Mouse (Mus musculus) liver, embryonic 12.5 days (tissue): ENCODE measurements around the gene Hnf1b. TPM values are rescaled to one million over a fixed set of nuclear protein-coding genes. Genes with fewer than 3 reads are reported as not detected.

Experiments
- ATAC-seq: fragments of 200-750 bp; cut with Nextera tagmentation; 2 replicates; pipeline ENCODE4 v1.8.0; 2017; ENCODE audit warnings: moderate number of reproducible peaks, mild to moderate bottlenecking, moderate library complexity
- H3K27ac ChIP-seq: fragments of 300-500 bp; sonication (generic); 2 replicates; pipeline ENCODE4 v1.5.1; 2016; ENCODE audit warnings: mild to moderate bottlenecking
- H3K27me3 ChIP-seq: fragments of 300-500 bp; sonication (generic); replicated peaks from 2 replicates; pipeline ENCODE4 v1.6.1; 2016; ENCODE audit warnings: mild to moderate bottlenecking, moderate library complexity
- H3K36me3 ChIP-seq: fragments of 300-500 bp; sonication (generic); 2 replicates; pipeline ENCODE4 v1.6.1; 2016; ENCODE audit warnings: mild to moderate bottlenecking, moderate library complexity
- H3K4me1 ChIP-seq: fragments of 300-500 bp; sonication (generic); 2 replicates; pipeline ENCODE4 v1.6.1; 2016
- H3K4me2 ChIP-seq: fragments of 300-500 bp; sonication (generic); 2 replicates; pipeline ENCODE4 v1.6.1; 2016; ENCODE audit warnings: mild to moderate bottlenecking, moderate library complexity
- H3K4me3 ChIP-seq: fragments of 300-500 bp; sonication (generic); 2 replicates; pipeline ENCODE4 v1.5.1; 2016; ENCODE audit warnings: mild to moderate bottlenecking, moderate library complexity
- H3K9ac ChIP-seq: fragments of 300-500 bp; sonication (generic); 2 replicates; pipeline ENCODE4 v1.6.1; 2016; ENCODE audit warnings: mild to moderate bottlenecking, moderate library complexity
- H3K9me3 ChIP-seq: fragments of 300-500 bp; sonication (generic); replicated peaks from 2 replicates; pipeline ENCODE4 v1.6.1; 2016; ENCODE audit warnings: mild to moderate bottlenecking, moderate library complexity
- WGBS: fragments of 180-500 bp; shearing (Covaris S2); methylation state at CpG from one replicate; pipeline ENCODE4 v1.1.7; 2016; ENCODE audit not compliant: insufficient replicate concordance; 5-methylcytosine and 5-hydroxymethylcytosine counted together
- polyA plus RNA-seq: library from polyadenylated mRNA; unstranded; fragments of >200 nt; fragmentation: Nextera tagmentation; extraction: Ambion mirVana; gene quantifications from 2 replicates; pipeline ENCODE4 v1.2.1, GENCODE M21; 2016

The Hnf1b gene
- polyA plus RNA-seq, 1 experiment from 2014 or later = 2.2 TPM

- WGBS = 50% methylated on average over 7 of the region's 7 CpGs
- no peak overlapping the region for H3K4me3 ChIP-seq
- H3K36me3 ChIP-seq = no peaks in the 10 kb centered on the region
- H3K27me3 ChIP-seq = peaks cover 6% of the 10 kb centered on the region; the same call in 1 of the 2 replicates
- no peaks in the 10 kb centered on the region for H3K4me1 ChIP-seq
- H3K9ac ChIP-seq = no peak overlapping the region
- no peak overlapping the region for H3K4me2 ChIP-seq
- ATAC-seq = no peak
- H3K27ac ChIP-seq = no peak overlapping the region
- no peaks in the 10 kb centered on the region for H3K9me3 ChIP-seq
Measured at GRCm38 (mm10) chr11:83908376-83908775, 58.5 kb downstream of the Hnf1b start.

- H3K9me3 ChIP-seq = no peaks in the 10 kb centered on the region
- H3K4me1 ChIP-seq = peaks cover 4% of the 10 kb centered on the region; the same call in 1 of the 2 replicates
- H3K9ac ChIP-seq = no peak overlapping the region
- no peak overlapping the region for H3K4me2 ChIP-seq
- H3K27ac ChIP-seq = no peak overlapping the region
- 37% methylated on average over 8 of the region's 8 CpGs for WGBS
- no peaks in the 10 kb centered on the region for H3K36me3 ChIP-seq
- 0 out of 2 replicates have a peak, but pooled peaks cover 2% of the 10 kb centered on the region for H3K27me3 ChIP-seq
- no peak overlapping the region for H3K4me3 ChIP-seq
- ATAC-seq = no peak
Measured at GRCm38 (mm10) chr11:83913824-83914311, 64.0 kb downstream of the Hnf1b start.

- H3K27ac ChIP-seq = no peak overlapping the region
- 42% methylated on average over 4 of the region's 4 CpGs for WGBS
- ATAC-seq = no peak
Measured at GRCm38 (mm10) chr11:83914501-83914900, 64.6 kb downstream of the Hnf1b start.

GRCm38 (mm10) chr11:83922600-83922999 is 72.7 kb downstream of the Hnf1b start:
- 61% methylated on average over 2 of the region's 2 CpGs for WGBS
- Histone ChIP-seq H3K4me3 (no peak overlapping the region), H3K9ac (no peak overlapping the region), H3K9me3 (no peaks in the 10 kb centered on the region), H3K27me3 (0 out of 2 replicates have a peak, but pooled peaks cover 2% of the 10 kb centered on the region), H3K36me3 (no peaks in the 10 kb centered on the region), H3K4me2 (no peak overlapping the region), H3K27ac (no peak overlapping the region), H3K4me1 (no peaks in the 10 kb centered on the region)
- no peak for ATAC-seq

More at GRCm38 (mm10) chr11:83914501-83914900, 64.6 kb downstream of the Hnf1b start:
- H3K4me3 ChIP-seq = no peak overlapping the region
- no peak overlapping the region for H3K4me2 ChIP-seq
- no peaks in the 10 kb centered on the region for H3K36me3 ChIP-seq
- H3K9ac ChIP-seq = no peak overlapping the region
- no peaks in the 10 kb centered on the region for H3K9me3 ChIP-seq
- H3K27me3 ChIP-seq = 0 out of 2 replicates have a peak, but pooled peaks cover 2% of the 10 kb centered on the region
- H3K4me1 ChIP-seq = peaks cover 4% of the 10 kb centered on the region; the same call in 1 of the 2 replicates

- H3K9ac ChIP-seq = no peak overlapping the region
- no peak for ATAC-seq
- no peak overlapping the region for H3K27ac ChIP-seq
- no peaks in the 10 kb centered on the region for H3K36me3 ChIP-seq
- H3K4me3 ChIP-seq = no peak overlapping the region
- H3K4me2 ChIP-seq = no peak overlapping the region
- H3K4me1 ChIP-seq = no peaks in the 10 kb centered on the region
- no peaks in the 10 kb centered on the region for H3K9me3 ChIP-seq
- WGBS = 44% methylated on average over 3 of the region's 3 CpGs
- no peaks in the 10 kb centered on the region for H3K27me3 ChIP-seq
Measured at GRCm38 (mm10) chr11:83927097-83927496, 77.2 kb downstream of the Hnf1b start.

GRCm38 (mm10) chr11:83932506-83933106 is 82.7 kb downstream of the Hnf1b start:
- ATAC-seq = no peak
- Histone ChIP-seq H3K9me3 (no peaks in the 10 kb centered on the region), H3K4me1 (peaks cover 3% of the 10 kb centered on the region; the same call in 1 of the 2 replicates), H3K27ac (no peak overlapping the region), H3K9ac (no peak overlapping the region), H3K27me3 (peaks cover 10% of the 10 kb centered on the region; the same call in 1 of the 2 replicates), H3K4me3 (no peak overlapping the region), H3K4me2 (no peak overlapping the region), H3K36me3 (no peaks in the 10 kb centered on the region)
- WGBS = 54% methylated on average over 10 of the region's 10 CpGs

GRCm38 (mm10) chr11:83933376-83933775 is 83.5 kb downstream of the Hnf1b start:
- no peak overlapping the region for H3K4me3 ChIP-seq
- H3K4me1 ChIP-seq = peaks cover 3% of the 10 kb centered on the region; the same call in 1 of the 2 replicates
- WGBS = 80% methylated on average over 4 of the region's 4 CpGs
- H3K4me2 ChIP-seq = no peak overlapping the region
- H3K9me3 ChIP-seq = no peaks in the 10 kb centered on the region
- H3K27me3 ChIP-seq = peaks cover 10% of the 10 kb centered on the region; the same call in 1 of the 2 replicates
- ATAC-seq = no peak
- no peaks in the 10 kb centered on the region for H3K36me3 ChIP-seq
- no peak overlapping the region for H3K9ac ChIP-seq
- H3K27ac ChIP-seq = no peak overlapping the region; the same call in 1 of the 2 replicates

- Histone ChIP-seq H3K4me1 (peaks cover 3% of the 10 kb centered on the region; the same call in 1 of the 2 replicates), H3K4me3 (no peak overlapping the region), H3K9me3 (no peaks in the 10 kb centered on the region), H3K27ac (no peak overlapping the region), H3K27me3 (peaks cover 25% of the 10 kb centered on the region; the same call in 1 of the 2 replicates), H3K9ac (no peak overlapping the region), H3K36me3 (no peaks in the 10 kb centered on the region), H3K4me2 (no peak overlapping the region)
- no peak for ATAC-seq
- WGBS = 18% methylated on average over 7 of the region's 7 CpGs
Measured at GRCm38 (mm10) chr11:83935986-83936665, 86.3 kb downstream of the Hnf1b start.

- no peak overlapping the region for H3K4me3 ChIP-seq
- H3K9ac ChIP-seq = no peak overlapping the region
- H3K27ac ChIP-seq = no peak overlapping the region
- WGBS = 63% methylated on average over 8 of the region's 8 CpGs
- H3K9me3 ChIP-seq = no peaks in the 10 kb centered on the region
- peaks cover 15% of the 10 kb centered on the region for H3K4me1 ChIP-seq
- no peak for ATAC-seq
- no peak overlapping the region for H3K4me2 ChIP-seq
- H3K36me3 ChIP-seq = peaks cover 3% of the 10 kb centered on the region
- H3K27me3 ChIP-seq = peaks cover 25% of the 10 kb centered on the region; the same call in 1 of the 2 replicates
Measured at GRCm38 (mm10) chr11:83938556-83938955, 88.7 kb downstream of the Hnf1b start.

GRCm38 (mm10) chr11:83941950-83942840 is 92.3 kb downstream of the Hnf1b start, which contains the start of gene Ddx52:
Ddx52 (plus strand) TSS chr11:83942062.
- peaks cover 15% of the 10 kb centered on the region for H3K4me1 ChIP-seq
- H3K4me3 ChIP-seq = peak within 1 kb of the TSS; percentile 87
- peak; percentile 95 for ATAC-seq
- peaks cover 40% of the 10 kb centered on the region for H3K36me3 ChIP-seq
- H3K27ac ChIP-seq = peak within 1 kb of the TSS; percentile 83
- H3K9ac ChIP-seq = peak within 1 kb of the TSS; percentile 89
- WGBS = 1% methylated on average over 49 of the region's 49 CpGs
- H3K9me3 ChIP-seq = no peaks in the 10 kb centered on the region
- peak within 1 kb of the TSS; percentile 82 for H3K4me2 ChIP-seq
- peaks cover 18% of the 10 kb centered on the region; the same call in 1 of the 2 replicates for H3K27me3 ChIP-seq
